Comparison of ENCODE assay signal across 1 mouse cellular context in the genomic region with DNA sequence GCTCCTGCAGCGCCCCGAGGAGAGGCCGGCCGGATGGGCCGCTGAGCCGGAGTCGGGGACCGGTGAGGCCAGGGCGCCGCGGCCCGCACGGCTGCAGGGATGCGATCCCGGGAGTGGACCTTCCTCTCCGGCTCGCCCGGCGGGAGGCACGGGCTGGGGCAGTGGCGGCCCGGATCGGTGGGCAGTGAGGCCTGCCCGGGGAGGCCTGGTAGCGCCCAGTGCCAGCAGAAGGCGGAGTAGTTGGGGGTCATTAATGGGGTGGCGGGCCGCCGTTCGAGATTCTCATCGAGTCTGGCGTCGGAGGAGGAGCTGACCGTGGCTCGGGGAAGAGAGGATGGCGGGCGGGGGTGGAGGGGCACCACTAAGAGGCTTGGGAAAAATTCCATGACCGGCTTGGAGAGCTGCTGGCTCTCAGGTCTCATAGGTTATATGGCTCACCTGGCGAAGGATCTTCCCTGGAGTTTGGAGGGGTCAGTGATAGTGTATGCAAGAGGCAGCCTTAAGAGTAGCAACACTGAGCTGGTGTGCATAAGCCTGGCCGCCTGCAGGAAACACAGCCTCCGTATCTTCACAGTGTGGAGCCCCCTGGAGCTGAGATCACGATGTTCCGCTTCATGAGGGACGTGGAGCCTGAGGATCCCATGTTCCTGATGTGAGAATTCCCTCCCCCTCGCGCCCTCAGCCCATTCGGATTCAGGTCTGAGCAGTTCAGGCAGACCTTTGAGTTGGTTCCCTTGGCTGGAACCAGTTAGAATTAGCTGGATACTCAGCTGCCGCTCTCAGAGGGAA.
TF ChIP-seq lines count a peak whose summit lies in the region.

No protein-coding gene starts in this region.

TF ChIP-seq in ES-E14, 5 proteins besides CTCF, POLR2A, EP300 and RAD21:
- no peak for TF ChIP-seq ZNF384 (IDR thresholded peaks at IDR 0.05; ENCODE audit: low read depth, low read length)
- TF ChIP-seq ZC3H11A (IDR thresholded peaks at IDR 0.05; ENCODE audit: borderline replicate concordance, low read depth, low read length) = no peak
- no peak for TF ChIP-seq HCFC1 (IDR thresholded peaks at IDR 0.05; ENCODE audit: borderline replicate concordance, insufficient read depth, low read length)
- no peak for TF ChIP-seq MAFK (IDR thresholded peaks at IDR 0.05; ENCODE audit: insufficient read depth, low read depth, low read length)
- TF ChIP-seq CHD2 (IDR thresholded peaks at IDR 0.05; ENCODE audit: low read depth, low read length) = no peak
